Mouse (Mus musculus) heart, postnatal 36 days (tissue): ENCODE measurements around the gene Gm3376. TPM values are rescaled to one million over a fixed set of nuclear protein-coding genes. Genes with fewer than 3 reads are reported as not detected.
"Not testable (repeated sequence)": the region's sequence is repeated elsewhere in the genome, so short reads cannot be mapped to it uniquely, and the experiment has no call there.

ENCODE experiments used
- DNase-seq, 2 experiments: peaks; one replicate each; pipeline ENCODE4 v3.0.0; 2021 to 2022
- intact Hi-C: fragments of 180-260 bp; cut with DNase I; formaldehyde crosslinking; loops from one replicate; pipeline ENCODE4 v1.15.1; 2025
- total RNA-seq, 2 experiments: library from RNA; stranded (reverse); gene quantifications; 2 replicates each; pipeline ENCODE4 v1.2.3; 2021

Gm3376 gene
- not detected for total RNA-seq

DNA sequence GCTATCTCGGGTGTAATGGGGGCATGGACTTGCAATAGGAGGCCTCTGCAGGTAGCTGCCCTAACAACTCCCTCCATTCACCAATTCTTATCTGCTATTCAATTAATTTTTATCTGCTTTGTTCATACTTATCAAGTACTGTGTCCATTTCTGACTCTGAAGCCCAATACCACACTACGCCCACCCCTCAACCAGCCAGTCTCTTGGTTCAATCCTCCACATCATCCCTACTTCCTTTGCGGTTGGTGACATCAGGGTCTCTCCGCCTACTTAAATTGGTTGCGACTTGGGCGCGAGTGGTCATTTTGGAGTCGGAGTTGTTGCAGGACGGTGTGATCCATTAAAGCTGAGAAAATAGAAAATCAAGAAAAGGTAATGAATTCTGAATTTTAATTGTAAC, at the start of gene Gm3376:
TSS of gene Gm3376 (plus strand) at position 301 of the 400 bp plus-strand sequence.
- DNase-seq, intact Hi-C loops: not testable (repeated sequence)
